Mouse (Mus musculus) cortical plate, adult 2 months (tissue): ENCODE measurements at regions not wholly inside any gene's neighbourhood (a gene's known extent, or its start where the extent isn't known, plus 50 kb on each side); places are given as distances from the start of the nearest gene placed in this dataset.
"Not testable (repeated sequence)": the region's sequence is repeated elsewhere in the genome, so short reads cannot be mapped to it uniquely, and the experiment has no call there.

Source experiments
- CTCF ChIP-seq: fragments of 200-500 bp; IDR thresholded peaks from 2 replicates; pipeline ENCODE4 v1.5.1; 2011; ENCODE audit warnings: mild to moderate bottlenecking, control low read depth, low read length; ENCODE audit not compliant: insufficient read depth; ENCODE audit errors: extremely low read depth
- POLR2A ChIP-seq: fragments of 200-500 bp; IDR thresholded peaks from 2 replicates; pipeline ENCODE4 v1.6.1; 2011; ENCODE audit warnings: mild to moderate bottlenecking, low read length, control low read depth; ENCODE audit not compliant: insufficient read depth; ENCODE audit errors: extremely low read depth

DNA sequence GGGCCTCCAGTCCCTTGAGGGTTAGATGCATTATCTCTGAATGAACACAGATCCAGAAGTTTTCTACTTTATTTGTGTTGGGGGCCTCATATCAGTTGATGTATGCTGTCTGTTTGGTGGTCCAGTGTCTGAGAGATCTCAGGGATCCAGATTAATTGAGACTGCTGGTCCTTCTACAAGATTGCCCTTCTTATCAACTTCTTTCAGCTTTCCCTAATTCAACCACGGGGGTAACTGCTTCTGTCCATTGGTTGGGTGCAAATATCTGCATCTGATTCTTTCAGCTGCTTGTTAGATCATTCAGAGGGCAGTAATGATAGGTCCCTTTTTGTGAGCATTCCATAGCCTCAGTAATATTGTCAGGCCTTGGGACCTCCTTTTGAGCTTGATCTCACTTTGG, 603.4 kb downstream of the Nova1 start:
- TF ChIP-seq CTCF, POLR2A: not testable (repeated sequence)
